In the genomic region with DNA sequence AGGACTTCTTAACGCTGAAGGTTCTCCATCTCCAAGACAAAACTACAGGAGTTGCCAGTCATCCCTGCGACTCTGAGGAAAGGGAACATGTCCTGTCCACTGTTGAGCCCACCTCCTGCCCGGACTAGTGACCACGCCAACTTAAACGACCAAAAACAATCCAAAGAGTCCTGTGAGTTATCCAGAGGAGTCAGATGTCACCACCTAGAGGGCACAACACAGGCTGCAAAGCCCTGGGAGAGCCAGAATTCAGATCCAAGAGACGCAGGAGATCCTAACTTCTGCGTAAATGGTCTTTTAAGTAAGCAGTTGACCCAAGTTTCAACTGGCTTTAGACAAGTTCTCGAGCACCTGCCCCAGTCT, we compare ENCODE assay signal across 9 mouse cellular contexts. TPM values are rescaled to one million over a fixed set of nuclear protein-coding genes. Genes with fewer than 3 reads are reported as not detected.
A peak's percentile ranks its signal among the peaks of the same experiment; 100 is the strongest.
DNase-seq lines count a peak whose midpoint lies in the region; ATAC-seq and TF ChIP-seq lines count a peak whose summit lies in the region.
"Had no signal": no experiment of that assay in that cellular context is flagged by ENCODE, and none has a peak within 500 bp of the region (broad histone marks: within the 10 kb centered on the region; RNA-seq: fewer than 3 reads in every experiment).

No protein-coding gene starts in this region.

- TF ChIP-seq POLR2A in kidney, adult 2 months (IDR thresholded peaks at IDR 0.05; ENCODE audit: low read depth, low read length), result no peak
- no peak for TF ChIP-seq POLR2A in brain, embryonic 14.5 days (IDR thresholded peaks at IDR 0.05; ENCODE audit: borderline replicate concordance, extremely low read depth, insufficient read depth, insufficient read length, poor library complexity, severe bottlenecking)

- H3K36me3 ChIP-seq in kidney, adult 2 months (ENCODE audit: control insufficient read depth, insufficient read depth, low read length), result no peaks in the 10 kb centered on the region
- H3K36me3 ChIP-seq in hindbrain, embryonic 11.5 days (ENCODE audit: control insufficient read depth, insufficient read depth, low read length), result no peaks in the 10 kb centered on the region
- H3K36me3 ChIP-seq in midbrain, embryonic 12.5 days, result no peaks in the 10 kb centered on the region

- H3K4me3 ChIP-seq in kidney, adult 2 months (ENCODE audit: insufficient read depth, low read depth, low read length), result peak overlapping the region; percentile 44
- peak overlapping the region; percentile 49 for H3K4me3 ChIP-seq in hindbrain, embryonic 11.5 days (ENCODE audit: low read depth, low read length)
- H3K4me3 ChIP-seq in midbrain, embryonic 12.5 days, result peak overlapping the region; percentile 61

- peak overlapping the region; percentile 47; the same call in 1 of the 2 replicates for H3K9ac ChIP-seq in hindbrain, embryonic 11.5 days (ENCODE audit: low read depth, low read length)
- peak overlapping the region; percentile 43; the same call in 1 of the 2 replicates for H3K9ac ChIP-seq in midbrain, embryonic 12.5 days (replicated peaks)

- H3K27me3 ChIP-seq in kidney, adult 2 months (replicated peaks; ENCODE audit: control insufficient read depth, insufficient read depth, low read length), result no peaks in the 10 kb centered on the region
- no peaks in the 10 kb centered on the region for H3K27me3 ChIP-seq in hindbrain, embryonic 11.5 days (ENCODE audit: control insufficient read depth, insufficient read depth, low read length)
- H3K27me3 ChIP-seq in midbrain, embryonic 12.5 days, result peaks cover 10% of the 10 kb centered on the region; the same call in 1 of the 2 replicates

- no peaks in the 10 kb centered on the region for H3K9me3 ChIP-seq in hindbrain, embryonic 11.5 days (ENCODE audit: control insufficient read depth, low read length)
- no peaks in the 10 kb centered on the region for H3K9me3 ChIP-seq in midbrain, embryonic 12.5 days

- TF ChIP-seq CTCF in kidney, adult 2 months (conservative IDR thresholded peaks at IDR 0.05; ENCODE audit: insufficient read depth, insufficient read length, low read depth, low read length), result peak; percentile 29; the same call in 1 of the 2 replicates
- peak; percentile 27; the same call in 1 of the 2 replicates for TF ChIP-seq CTCF in brain, embryonic 14.5 days (IDR thresholded peaks at IDR 0.05; ENCODE audit: borderline replicate concordance, extremely low read depth, insufficient read depth, insufficient read length)

- ATAC-seq in hindbrain, embryonic 11.5 days (ENCODE audit: low FRiP score), result peak; percentile 62
- peak; percentile 59 for ATAC-seq in midbrain, embryonic 12.5 days (ENCODE audit: low FRiP score, low read depth)
- ATAC-seq in granulocyte monocyte progenitor cell, adult 5-6 weeks (replicated peaks; ENCODE audit: poor library complexity, severe bottlenecking), result no peak

- no peak for DNase-seq in kidney, adult 2 months
- DNase-seq in kidney, adult 8-10 months, result no peak
- no peak for DNase-seq in brain, embryonic 14.5 days (ENCODE audit: low read depth)
- no peak for DNase-seq in hindbrain, embryonic 11.5 days (ENCODE audit: low spot score)
- DNase-seq in gastrocnemius, postnatal 25 days, result no peak
- no peak for DNase-seq in adrenal gland, adult 8-10 months

- 2% methylated on average over 8 of the region's 8 CpGs for WGBS in kidney, adult 2 months
- under 1% methylated on average over 8 of the region's 8 CpGs for WGBS in hindbrain, embryonic 11.5 days
- 1% methylated on average over 8 of the region's 8 CpGs for WGBS in midbrain, embryonic 12.5 days

- no peaks in the 10 kb centered on the region for H3K4me1 ChIP-seq in kidney, adult 2 months (ENCODE audit: control insufficient read depth, insufficient read depth, low read length)
- no peaks in the 10 kb centered on the region; the same call in 1 of the 2 replicates for H3K4me1 ChIP-seq in hindbrain, embryonic 11.5 days (replicated peaks; ENCODE audit: control insufficient read depth, insufficient read depth, low read length)
- H3K4me1 ChIP-seq in midbrain, embryonic 12.5 days, result peaks cover 16% of the 10 kb centered on the region

- H3K4me2 ChIP-seq in hindbrain, embryonic 11.5 days (replicated peaks; ENCODE audit: low read depth, low read length), result peak overlapping the region; percentile 72
- H3K4me2 ChIP-seq in midbrain, embryonic 12.5 days (replicated peaks), result peak overlapping the region; percentile 92

- H3K27ac ChIP-seq in kidney, adult 2 months (ENCODE audit: insufficient read depth, low read depth, low read length), result no peak overlapping the region
- H3K27ac ChIP-seq in hindbrain, embryonic 11.5 days (ENCODE audit: low read depth, low read length), result no peak overlapping the region
- peak overlapping the region; percentile 54; the same call in 1 of the 2 replicates for H3K27ac ChIP-seq in midbrain, embryonic 12.5 days (replicated peaks)

RNA-seq across cellular contexts. Expression of gene Cfap74, which starts 0.3 kb away (rescaled TPM):
- polyA plus RNA-seq in kidney, adult 2 months (2012; rRNA removed), result 0.27 and 0.42 TPM in 2 replicates
- polyA plus RNA-seq in brain, embryonic 14.5 days (2012; rRNA removed), result 4.3 and 5.1 TPM in 2 replicates
- 5.4 and 6.8 TPM in 2 replicates for polyA plus RNA-seq in hindbrain, embryonic 11.5 days (2014; fragmentation: Nextera tagmentation; extraction: Ambion mirVana)
- polyA plus RNA-seq in midbrain, embryonic 12.5 days (2016; fragmentation: Nextera tagmentation; extraction: Ambion mirVana), result 5.6 and 6.9 TPM in 2 replicates
- total RNA-seq in granulocyte monocyte progenitor cell, adult 5-6 weeks (2014; fragmentation: Nextera tagmentation), result 0.92 TPM in 1 of 2 replicates, not detected in the other
- 0.13 TPM in 1 of 2 replicates, not detected in the other for total RNA-seq in granulocyte monocyte progenitor cell, adult 5-6 weeks (2017)
- total RNA-seq in gastrocnemius, postnatal 25 days (2021), result under 1 TPM; 0.77 to 0.94 TPM
- total RNA-seq in adrenal gland, adult 8-10 months (2022), result 1 to 10 TPM; 1.0 to 3.4 (median 1.4) TPM

RNA-seq across cellular contexts. Expression of gene Gabrd, which starts 10.8 kb away (rescaled TPM):
- 0.47 and 0.56 TPM in 2 replicates for polyA plus RNA-seq in kidney, adult 2 months (2012; rRNA removed)
- polyA plus RNA-seq in brain, embryonic 14.5 days (2012; rRNA removed), result 0.36 and 1.2 TPM in 2 replicates
- not detected in 2 replicates for polyA plus RNA-seq in hindbrain, embryonic 11.5 days (2014; fragmentation: Nextera tagmentation; extraction: Ambion mirVana)
- polyA plus RNA-seq in midbrain, embryonic 12.5 days (2016; fragmentation: Nextera tagmentation; extraction: Ambion mirVana), result 0.27 TPM in 1 of 2 replicates, not detected in the other
- not detected in 2 replicates for total RNA-seq in granulocyte monocyte progenitor cell, adult 5-6 weeks (2014; fragmentation: Nextera tagmentation)
- not detected in 2 replicates for total RNA-seq in granulocyte monocyte progenitor cell, adult 5-6 weeks (2017)
- 1 to 10 TPM in 1 of 2 experiments, under 1 TPM in 1; 0.56 to 1.3 TPM for total RNA-seq in gastrocnemius, postnatal 25 days (2021)
- total RNA-seq in adrenal gland, adult 8-10 months (2022), result under 1 TPM in 3 of 4 experiments, not detected in 1; 0.17 to 0.40 (median 0.24) TPM
- total RNA-seq: neutrophil, adult 5-6 weeks had no signal

RNA-seq across cellular contexts. Expression of gene Prkcz, which starts 47.5 kb away (rescaled TPM):
- polyA plus RNA-seq in kidney, adult 2 months (2012; rRNA removed), result 80.1 and 84.5 TPM in 2 replicates
- polyA plus RNA-seq in brain, embryonic 14.5 days (2012; rRNA removed), result 73.8 and 80.3 TPM in 2 replicates
- 18.3 and 19.6 TPM in 2 replicates for polyA plus RNA-seq in hindbrain, embryonic 11.5 days (2014; fragmentation: Nextera tagmentation; extraction: Ambion mirVana)
- 30.9 and 32.6 TPM in 2 replicates for polyA plus RNA-seq in midbrain, embryonic 12.5 days (2016; fragmentation: Nextera tagmentation; extraction: Ambion mirVana)
- not detected in 2 replicates for total RNA-seq in granulocyte monocyte progenitor cell, adult 5-6 weeks (2014; fragmentation: Nextera tagmentation)
- not detected in 2 replicates for total RNA-seq in granulocyte monocyte progenitor cell, adult 5-6 weeks (2017)
- total RNA-seq in gastrocnemius, postnatal 25 days (2021), result 1 to 10 TPM; 1.5 to 3.8 TPM
- total RNA-seq in adrenal gland, adult 8-10 months (2022), result 10 to 100 TPM in 2 of 4 experiments, 1 to 10 TPM in 2; 9.1 to 13.9 (median 11.7) TPM
